Mouse (Mus musculus) spleen, adult 2 months (tissue): ENCODE measurements at regions not wholly inside any gene's neighbourhood (a gene's known extent, or its start where the extent isn't known, plus 50 kb on each side); places are given as distances from the start of the nearest gene placed in this dataset.

Source experiments
- CTCF ChIP-seq: fragments of 200-500 bp; IDR thresholded peaks from 2 replicates; pipeline ENCODE4 v1.5.1; 2011; ENCODE audit warnings: mild to moderate bottlenecking, inconsistent platforms; ENCODE audit not compliant: insufficient read depth, insufficient read length, insufficient replicate concordance; ENCODE audit errors: extremely low read depth
- POLR2A ChIP-seq: fragments of 200-500 bp; IDR thresholded peaks from 2 replicates; pipeline ENCODE4 v1.6.1; 2011; ENCODE audit warnings: low read depth, low read length, inconsistent platforms

DNA sequence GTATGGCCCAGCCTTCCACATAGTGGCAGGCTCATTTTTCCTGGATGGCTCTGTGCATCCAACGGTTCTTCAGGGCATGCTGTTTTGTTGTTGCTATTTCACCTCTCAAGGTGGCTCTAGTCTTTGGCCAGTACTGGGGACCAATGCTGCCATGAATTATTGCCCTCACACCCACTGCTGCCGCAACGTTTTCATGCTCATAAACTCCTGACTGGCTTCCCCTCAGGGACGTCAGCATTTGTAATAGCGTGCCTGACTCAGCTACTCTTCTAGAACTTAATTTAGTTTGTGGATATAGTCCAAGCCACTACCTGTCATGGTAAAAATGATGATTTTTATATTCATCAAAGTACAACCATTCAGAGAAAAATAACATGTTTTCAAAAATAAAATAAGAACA is 2242.0 kb downstream of the 4930444P10Rik start:
- TF ChIP-seq CTCF = no peak
- no peak for TF ChIP-seq POLR2A
